Mouse (Mus musculus) v-Abl transformed pro-B cells (cell line): Measurements from ENCODE around the gene Msi2.

ENCODE experiments used
- in situ Hi-C, 2 experiments: fragments of 400-800 bp; cut with MboI; formaldehyde crosslinking; loops; one replicate each; pipeline ENCODE4 v1.15.1; 2025; ENCODE audit not compliant: unreplicated experiment in 2 of 2

Msi2 gene

DNA sequence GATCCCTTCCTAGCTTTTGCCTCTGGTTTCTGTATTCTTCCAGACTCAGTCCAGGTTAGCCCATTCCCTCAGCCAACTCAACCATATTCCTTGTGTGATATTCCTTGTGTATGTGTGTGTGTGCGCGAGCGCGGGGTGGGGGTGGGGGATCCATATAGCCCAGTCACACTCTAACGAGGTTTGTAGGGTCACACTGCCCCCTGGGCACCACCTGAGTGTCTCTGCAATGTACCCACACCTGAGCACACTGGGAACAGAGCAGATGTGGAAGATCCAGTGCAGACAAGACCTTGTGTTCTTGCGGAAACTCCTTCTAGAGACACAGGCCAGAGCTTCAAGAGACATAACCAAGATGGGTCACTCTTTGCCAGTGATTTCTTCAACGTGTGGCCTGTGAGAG is 72.5 kb downstream of the Msi2 start:
- in situ Hi-C loops = no loop called here

GRCm38 (mm10) chr11:88644719-88645118 is 73.6 kb downstream of the Msi2 start:
- in situ Hi-C loops = no loop called here

DNA sequence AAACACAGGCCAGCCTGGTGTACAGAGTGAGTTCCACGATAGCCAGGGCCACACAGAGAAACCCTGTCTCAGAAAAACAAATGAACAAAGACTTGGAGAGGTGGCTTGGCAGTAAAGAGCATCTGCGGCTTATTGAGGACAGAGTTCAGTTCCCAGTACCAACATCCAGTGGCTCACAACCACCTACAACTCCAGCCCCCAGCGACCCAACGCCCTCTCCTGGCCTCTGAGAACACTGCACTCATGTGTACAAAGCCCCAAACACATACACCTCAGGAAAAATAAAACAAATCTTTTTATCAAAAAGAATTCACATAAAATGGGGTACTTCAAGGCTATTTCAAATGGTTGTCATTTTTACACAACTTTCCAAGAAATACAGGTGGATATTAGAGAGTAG is 78.5 kb downstream of the Msi2 start:
- in situ Hi-C loops = no loop called here

- in situ Hi-C loops = no loop called here
These were observed 79.3 kb downstream of the Msi2 start for GRCm38 (mm10) chr11:88638936-88639542.

DNA sequence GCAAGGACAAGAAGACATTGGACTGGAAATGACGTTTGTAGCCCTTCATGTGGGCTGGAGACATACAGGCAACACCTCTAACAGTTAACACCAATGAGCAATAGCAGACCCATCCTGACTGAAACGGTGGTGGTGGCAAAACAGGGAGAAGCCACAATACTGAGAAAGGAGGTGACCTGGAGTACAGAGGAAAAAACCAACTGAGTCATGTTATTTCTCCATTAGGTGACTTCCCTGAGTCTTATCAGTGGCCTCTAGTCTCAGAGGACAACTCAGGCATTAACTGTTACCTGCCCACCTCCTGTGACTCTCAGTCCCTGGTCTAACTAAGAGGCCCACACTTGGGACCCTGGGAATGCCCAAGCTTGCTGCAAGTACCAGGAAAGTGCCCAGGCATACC is 80.1 kb downstream of the Msi2 start:
- in situ Hi-C loops = no loop called here

- in situ Hi-C loops = no loop called here
These were observed 81.4 kb downstream of the Msi2 start for GRCm38 (mm10) chr11:88636934-88637333.

GRCm38 (mm10) chr11:88636319-88636718 is 82.0 kb downstream of the Msi2 start:
- in situ Hi-C loops = no loop called here

GRCm38 (mm10) chr11:88634627-88635026 is 83.7 kb downstream of the Msi2 start:
- in situ Hi-C loops = loop anchor here in 1 of 2 experiments (5.0 kb wide), 2 partner anchors 48 to 78 kb away; no protein-coding TSS in a partner anchor

- in situ Hi-C loops = loop anchor here in 1 of 2 experiments (5.0 kb wide), 2 partner anchors 50 to 80 kb away; no protein-coding TSS in a partner anchor
These were observed 86.4 kb downstream of the Msi2 start for GRCm38 (mm10) chr11:88631932-88632230.

- in situ Hi-C loops = loop anchor here in 1 of 2 experiments (5.0 kb wide), 2 partner anchors 51 to 81 kb away; no protein-coding TSS in a partner anchor
These were observed 87.0 kb downstream of the Msi2 start for GRCm38 (mm10) chr11:88631084-88631931.

DNA sequence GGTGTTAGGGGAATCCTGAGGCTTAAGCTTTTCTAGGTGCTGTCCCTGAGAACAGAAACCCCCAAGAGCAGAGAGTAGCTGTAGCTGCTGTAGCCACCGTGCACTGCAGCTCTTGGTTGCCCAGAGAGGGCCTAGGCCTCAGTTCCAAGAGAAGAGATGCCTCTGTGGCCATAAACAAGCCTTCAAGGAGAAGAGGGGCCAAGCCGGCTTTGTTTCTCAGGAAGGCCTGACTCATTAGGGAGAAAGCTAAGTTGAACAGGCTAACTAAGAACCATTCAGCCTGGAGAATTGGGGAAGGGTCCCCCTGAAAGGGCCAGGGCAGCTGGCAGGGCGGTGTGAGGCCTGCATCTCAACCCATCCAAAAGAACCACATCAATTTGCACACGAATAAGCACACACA is 88.7 kb downstream of the Msi2 start:
- in situ Hi-C loops = loop anchor here in 1 of 2 experiments (5.0 kb wide), 2 partner anchors 53 to 83 kb away; no protein-coding TSS in a partner anchor

DNA sequence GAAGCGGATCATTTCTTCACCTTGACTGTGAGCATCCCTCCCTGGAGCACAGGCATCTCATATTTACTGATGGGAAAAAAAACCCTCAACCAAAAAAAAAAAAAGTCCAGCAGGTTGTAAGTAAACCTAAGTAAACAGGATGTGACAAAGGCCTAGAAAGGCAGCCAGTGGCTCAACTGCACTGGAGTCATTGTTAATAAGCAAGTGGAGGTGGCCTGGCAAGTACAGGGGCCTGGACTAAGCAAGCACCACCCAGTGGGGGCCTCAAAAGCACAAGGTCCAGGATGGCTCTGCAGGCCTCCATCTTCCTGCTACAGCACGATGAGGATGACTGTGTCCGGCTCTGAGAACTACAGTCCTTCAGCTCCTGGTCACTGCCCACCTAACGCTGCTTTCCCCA is 89.1 kb downstream of the Msi2 start:
- in situ Hi-C loops = no loop called here

DNA sequence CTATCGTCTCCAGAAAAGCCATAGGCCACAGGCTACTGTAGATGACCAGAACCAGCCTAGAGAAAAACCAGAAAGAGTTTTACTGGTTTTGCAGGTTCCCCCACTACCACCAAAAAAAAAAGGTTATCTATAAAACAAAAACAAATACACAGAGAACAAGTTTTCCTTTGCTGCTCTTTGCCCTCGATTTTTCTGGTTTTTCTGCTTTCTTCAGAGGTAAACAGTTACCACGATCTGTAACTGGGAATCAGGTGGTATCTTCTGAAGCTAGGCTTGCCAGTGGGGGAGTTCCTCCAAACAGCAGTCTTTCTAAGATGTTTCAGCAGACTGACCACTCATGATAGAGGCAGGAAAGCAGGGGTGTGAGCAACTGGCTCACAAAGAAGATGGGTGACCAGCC is 89.6 kb downstream of the Msi2 start:
- in situ Hi-C loops = no loop called here

- in situ Hi-C loops = no loop called here
These were observed 91.0 kb downstream of the Msi2 start for GRCm38 (mm10) chr11:88627327-88627726.

GRCm38 (mm10) chr11:88626576-88626975 is 91.7 kb downstream of the Msi2 start:
- in situ Hi-C loops = no loop called here

- in situ Hi-C loops = no loop called here
These were observed 92.3 kb downstream of the Msi2 start for GRCm38 (mm10) chr11:88626061-88626460.

GRCm38 (mm10) chr11:88625063-88625462 is 93.2 kb downstream of the Msi2 start:
- in situ Hi-C loops = no loop called here

GRCm38 (mm10) chr11:88624627-88625026 is 93.7 kb downstream of the Msi2 start:
- in situ Hi-C loops = no loop called here

DNA sequence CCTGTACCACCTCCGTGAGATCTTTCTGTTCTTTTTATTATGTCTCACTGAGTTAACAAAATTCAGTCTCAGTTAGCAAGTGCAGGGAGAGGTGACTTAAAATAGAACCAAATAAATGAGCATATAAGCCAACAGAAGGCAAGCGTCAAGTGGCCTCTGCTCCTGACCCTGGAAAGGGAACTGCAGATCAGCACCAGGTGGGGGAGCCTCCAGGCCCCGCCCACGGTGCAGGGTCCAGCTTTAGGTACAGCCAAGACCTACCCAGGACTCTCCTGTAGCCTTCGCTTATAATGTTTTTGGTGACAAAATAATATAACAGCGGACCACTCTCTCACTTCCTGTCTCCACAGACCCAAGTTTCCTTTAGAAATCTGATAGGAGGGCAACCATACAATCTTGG is 94.6 kb downstream of the Msi2 start:
- in situ Hi-C loops = no loop called here

GRCm38 (mm10) chr11:88622496-88622895 is 95.8 kb downstream of the Msi2 start:
- in situ Hi-C loops = no loop called here

GRCm38 (mm10) chr11:88621789-88622188 is 96.5 kb downstream of the Msi2 start:
- in situ Hi-C loops = no loop called here
